Mouse (Mus musculus) CD4-positive, CD25-positive, alpha-beta regulatory T cell, adult 4 months (primary cell): ENCODE results near the gene Grcc10. TPM values are rescaled to one million over a fixed set of nuclear protein-coding genes. Genes with fewer than 3 reads are reported as not detected.

Experiments used
- ATAC-seq: one replicate; pipeline ENCODE4 v1.8.0; 2017
- polyA plus RNA-seq, 2 experiments: library from polyadenylated mRNA; unstranded; fragments of 100-300 nt; shearing (Covaris generic); gene quantifications; one replicate each; pipeline ENCODE4 v1.2.1; 2017

The Grcc10 gene
- polyA plus RNA-seq, 2 experiments from 2014 or later, result 509 to 554 TPM

DNA sequence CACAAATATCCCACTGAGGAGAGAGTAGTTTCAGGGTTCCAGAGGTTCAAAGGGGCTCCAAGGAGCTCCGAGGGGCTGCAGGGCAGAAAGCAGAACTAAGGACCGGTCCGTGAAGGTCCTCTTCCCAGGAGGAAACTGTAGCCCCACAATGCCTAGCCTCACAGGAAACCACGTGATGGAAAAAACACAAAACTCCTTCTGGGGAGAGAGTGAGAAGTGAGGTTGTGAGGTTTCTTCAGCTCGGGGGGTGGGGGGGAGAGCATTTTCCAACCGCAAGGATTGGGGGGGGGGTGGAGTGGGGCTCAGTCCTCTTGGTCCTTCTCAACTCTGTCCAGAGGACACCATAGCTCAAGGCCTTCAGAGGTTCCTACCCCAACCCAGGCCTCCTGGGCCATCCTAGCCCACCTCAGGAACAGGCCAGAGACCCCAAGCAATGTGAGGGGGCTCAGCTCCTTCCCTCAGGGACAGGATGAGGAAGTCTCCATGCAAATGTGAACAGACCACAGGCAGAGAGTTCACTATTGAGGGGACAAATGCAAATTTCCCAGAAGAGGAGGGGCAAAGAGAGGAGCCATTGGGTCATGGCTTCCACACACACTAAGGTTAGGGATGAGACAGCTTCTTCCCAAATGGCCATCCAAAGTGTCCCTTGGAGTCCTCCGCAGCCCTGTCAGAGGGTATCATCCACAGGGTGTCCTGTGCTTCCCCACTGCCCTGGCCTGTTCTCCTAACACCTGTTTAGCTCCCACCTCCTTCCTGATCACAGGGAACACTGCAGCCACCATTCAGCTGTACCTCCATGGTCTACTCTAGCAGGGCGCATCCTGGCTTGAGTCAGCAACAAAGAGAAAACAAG is 11.1 kb downstream of the Grcc10 start:
- peak; percentile 56 for ATAC-seq

DNA sequence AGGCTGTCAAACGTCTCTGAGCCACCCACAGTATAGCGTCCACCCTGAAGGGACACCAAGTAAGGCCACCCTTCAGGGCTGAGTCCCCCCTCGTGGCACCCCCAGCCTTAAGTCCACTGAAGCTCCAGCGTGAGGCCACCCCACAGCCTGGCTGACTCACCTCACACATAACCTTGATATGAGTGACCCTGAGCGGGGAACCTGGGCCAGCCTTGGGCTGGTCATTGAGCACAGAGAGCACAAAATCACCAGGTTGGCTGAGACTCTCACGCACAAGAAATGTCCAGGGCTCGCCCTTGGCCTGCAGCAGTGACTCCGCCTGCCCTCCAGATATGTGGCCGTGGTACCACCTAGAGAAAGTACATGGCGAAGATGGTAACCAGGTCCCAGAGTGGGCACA is 12.6 kb downstream of the Grcc10 start:
- ATAC-seq, result no peak

DNA sequence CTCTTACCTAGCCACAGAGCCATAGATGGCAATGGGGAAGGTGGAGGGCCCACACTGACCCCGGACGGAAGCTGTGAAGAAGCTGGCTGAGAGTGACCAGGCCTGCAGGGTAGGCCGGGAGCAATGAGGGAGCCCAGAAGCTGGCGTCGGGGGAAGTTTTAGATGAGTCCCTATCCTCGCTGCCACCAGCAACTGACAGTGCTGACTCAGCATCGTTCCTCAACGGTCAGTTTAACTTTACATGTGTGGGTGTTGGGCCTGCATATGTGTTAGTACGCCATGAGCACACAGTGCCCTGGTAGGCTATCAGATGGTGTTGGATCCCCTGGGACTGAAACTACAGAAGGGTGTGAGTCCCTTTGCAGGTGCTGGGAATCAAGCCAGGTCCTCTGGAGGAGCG is 16.7 kb downstream of the Grcc10 start:
- no peak for ATAC-seq

DNA sequence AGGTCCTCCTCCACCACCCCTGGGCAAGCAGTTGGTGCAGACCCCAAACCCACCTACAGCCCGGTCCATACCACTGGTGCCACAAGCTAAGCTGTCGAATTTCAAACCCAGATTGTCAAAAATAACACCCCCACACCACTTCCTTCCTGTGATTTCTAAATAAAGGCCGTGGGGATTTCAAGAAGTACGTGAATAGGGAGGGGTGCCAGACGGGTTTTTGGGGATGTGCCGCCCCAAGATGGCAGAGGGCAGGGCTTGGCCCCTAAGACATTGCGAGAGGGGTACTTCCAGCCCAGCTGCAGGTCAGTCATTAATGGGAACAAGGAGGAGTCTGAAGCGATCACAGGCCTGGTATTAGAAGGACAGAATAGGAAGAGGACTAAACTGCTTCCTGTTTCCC is 17.6 kb downstream of the Grcc10 start:
- ATAC-seq, result peak; percentile 81

DNA sequence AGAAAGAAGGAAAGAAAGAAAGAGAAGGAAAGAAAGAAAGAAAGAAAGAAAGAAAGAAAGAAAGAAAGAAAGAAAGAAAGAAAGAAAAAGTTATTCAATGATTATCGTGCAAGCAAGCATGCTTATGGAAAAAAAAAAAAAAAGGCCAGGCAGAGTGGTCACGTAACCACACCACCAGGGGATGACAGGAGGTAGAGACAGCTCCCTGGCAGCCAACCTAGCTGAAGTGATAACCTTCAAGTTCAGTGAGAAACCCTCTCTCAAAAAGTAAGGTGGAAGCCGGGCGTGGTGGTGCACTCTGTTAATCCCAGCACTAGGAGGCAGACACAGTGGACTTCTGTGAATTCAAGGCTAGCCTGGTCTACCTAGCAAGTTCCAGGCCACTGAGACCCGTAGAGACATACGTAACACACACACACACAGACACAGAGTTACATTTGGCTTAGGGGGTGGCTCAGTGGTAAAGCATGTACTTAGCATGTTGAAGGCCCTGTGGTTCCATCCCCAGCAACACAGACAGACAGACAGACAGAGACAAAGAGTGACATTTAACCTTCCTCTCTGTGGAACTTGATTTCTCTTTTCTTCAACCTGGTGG is 18.2 kb downstream of the Grcc10 start:
- ATAC-seq, result peak; percentile 34

DNA sequence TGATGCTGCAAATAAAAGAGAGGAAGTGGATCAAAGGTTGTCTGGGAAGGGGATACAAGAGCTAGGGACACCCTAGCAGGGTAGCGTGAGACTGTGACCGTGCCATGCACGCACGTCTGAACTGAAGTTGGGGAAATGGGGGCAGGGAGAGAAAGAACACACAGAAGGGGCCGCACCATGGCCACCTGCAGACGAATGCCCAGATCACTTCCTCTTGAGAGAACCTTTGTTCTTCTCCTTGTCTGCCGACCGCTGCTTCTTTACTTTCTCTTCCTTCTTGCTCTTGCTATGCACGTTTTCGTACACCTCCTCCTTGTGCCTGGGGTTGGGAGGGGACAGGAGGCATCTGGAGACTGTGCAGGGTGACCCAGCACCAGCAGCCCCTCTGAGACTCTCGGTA is 20.3 kb downstream of the Grcc10 start:
- peak; percentile 15 for ATAC-seq

DNA sequence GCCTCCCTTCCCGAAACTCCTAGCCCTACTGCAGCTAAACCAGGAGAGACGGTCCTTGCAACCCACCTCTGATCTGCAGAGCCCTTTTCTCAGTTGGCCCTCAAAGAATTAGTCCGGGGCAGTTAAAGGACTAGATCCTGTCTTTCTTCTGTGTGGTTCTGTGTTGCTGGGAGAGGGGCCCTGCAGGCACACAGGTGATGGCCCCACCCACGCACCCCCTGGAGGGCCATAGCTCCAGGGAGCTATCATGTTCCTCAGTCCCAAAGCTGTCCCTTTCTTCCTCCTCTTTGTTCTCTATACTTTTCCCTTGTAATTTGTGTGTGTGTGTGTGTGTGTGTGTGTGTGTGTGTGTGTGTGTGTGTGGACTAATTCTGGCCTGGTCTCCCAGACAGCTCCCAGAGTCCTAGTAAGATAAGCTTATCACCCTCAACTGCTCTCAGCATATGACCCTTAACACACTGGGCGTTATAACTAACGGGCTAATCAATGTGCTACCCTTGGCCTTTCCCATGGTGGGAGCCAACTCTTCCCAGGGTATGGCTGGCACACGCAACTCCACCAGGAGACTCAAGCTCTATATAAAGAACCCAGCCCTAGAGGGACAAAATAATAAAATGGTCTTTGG is 21.7 kb downstream of the Grcc10 start:
- no peak for ATAC-seq

DNA sequence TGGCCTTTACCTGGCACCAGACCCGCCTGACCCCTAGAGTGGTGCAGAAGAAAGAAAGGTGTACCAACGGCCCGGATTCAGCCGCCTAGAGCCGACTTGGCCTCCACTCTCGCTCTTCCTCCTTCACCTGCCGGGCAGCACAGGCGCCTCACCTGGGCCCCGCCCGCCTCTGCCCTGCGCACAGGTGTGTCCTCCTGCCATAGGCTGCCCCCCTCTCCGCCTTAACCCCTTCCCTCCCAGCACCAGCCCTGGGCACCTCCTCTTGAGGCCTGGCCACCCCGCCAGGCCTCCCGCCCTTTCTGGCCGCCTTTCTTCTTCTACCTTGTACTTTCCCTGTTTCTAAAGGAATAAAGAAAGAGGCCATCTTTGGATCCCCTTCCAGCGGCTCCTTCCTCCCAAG is 22.5 kb downstream of the Grcc10 start:
- ATAC-seq, result no peak

DNA sequence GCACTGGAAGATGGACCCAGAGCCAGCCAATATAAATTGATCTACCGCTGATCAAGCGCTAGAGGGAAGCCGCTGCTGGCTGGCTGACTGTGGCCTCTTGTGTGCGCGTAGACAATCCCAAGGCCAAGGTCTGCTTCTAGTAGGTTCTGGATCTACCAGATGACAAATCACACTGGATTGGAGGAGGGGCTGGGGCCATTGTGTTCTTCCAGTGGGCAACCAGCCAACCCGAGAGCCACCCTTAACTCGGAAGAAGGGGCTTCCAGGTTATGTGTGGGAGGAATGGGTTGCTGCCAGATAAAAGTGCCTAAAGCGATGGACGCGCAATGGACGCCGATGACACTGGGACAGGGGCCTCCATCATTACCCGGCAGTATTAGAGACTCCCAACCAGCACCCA is 23.2 kb downstream of the Grcc10 start:
- ATAC-seq, result no peak

DNA sequence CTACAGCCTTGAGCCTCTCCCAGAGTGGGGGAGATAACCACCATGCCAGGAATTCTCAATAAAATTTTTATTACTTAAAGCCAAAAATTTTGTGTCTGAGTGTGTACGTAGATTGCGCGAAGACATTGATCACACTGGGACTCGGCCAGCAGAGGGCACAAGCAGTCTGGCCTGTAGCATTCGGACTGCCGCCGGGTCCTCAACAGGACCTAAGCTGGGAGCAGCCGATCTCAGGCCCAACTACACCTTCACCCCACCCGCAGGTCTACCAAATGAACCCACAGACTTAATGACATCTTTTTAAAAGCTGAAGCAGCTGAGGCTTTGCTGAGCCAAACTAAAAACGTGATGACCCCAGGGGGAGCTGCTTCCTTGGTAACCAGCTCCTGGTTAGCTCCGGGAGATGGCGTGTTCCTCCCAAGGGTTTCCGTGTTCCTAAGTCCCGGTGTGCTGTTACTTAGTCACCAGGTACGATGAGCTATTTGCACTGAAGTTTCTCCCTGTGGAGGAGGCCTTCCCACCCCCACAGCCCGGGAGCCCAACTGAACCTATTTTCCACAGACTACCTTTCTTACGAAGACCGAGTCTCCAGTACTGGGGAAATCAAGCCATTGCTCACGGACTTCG is 24.2 kb downstream of the Grcc10 start:
- no peak for ATAC-seq

DNA sequence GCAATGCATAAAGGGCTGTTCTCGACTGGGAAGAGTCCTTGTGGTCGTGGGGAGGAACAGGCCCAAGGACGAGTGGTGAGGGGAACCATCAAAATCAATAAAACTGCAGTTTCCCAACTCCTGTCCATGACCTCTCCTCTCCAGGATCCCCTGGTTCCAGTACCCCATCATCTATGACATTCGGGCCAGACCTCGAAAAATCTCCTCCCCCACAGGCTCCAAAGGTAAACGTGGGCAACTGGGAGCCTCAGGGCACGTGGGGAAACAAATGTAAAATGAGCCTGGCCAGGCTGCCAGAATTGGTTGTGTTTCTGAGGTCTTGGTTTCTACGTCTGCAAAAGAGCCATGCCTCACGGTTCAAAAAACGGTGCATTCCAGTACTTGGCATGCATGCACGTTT is 28.3 kb downstream of the Grcc10 start:
- ATAC-seq, result no peak

DNA sequence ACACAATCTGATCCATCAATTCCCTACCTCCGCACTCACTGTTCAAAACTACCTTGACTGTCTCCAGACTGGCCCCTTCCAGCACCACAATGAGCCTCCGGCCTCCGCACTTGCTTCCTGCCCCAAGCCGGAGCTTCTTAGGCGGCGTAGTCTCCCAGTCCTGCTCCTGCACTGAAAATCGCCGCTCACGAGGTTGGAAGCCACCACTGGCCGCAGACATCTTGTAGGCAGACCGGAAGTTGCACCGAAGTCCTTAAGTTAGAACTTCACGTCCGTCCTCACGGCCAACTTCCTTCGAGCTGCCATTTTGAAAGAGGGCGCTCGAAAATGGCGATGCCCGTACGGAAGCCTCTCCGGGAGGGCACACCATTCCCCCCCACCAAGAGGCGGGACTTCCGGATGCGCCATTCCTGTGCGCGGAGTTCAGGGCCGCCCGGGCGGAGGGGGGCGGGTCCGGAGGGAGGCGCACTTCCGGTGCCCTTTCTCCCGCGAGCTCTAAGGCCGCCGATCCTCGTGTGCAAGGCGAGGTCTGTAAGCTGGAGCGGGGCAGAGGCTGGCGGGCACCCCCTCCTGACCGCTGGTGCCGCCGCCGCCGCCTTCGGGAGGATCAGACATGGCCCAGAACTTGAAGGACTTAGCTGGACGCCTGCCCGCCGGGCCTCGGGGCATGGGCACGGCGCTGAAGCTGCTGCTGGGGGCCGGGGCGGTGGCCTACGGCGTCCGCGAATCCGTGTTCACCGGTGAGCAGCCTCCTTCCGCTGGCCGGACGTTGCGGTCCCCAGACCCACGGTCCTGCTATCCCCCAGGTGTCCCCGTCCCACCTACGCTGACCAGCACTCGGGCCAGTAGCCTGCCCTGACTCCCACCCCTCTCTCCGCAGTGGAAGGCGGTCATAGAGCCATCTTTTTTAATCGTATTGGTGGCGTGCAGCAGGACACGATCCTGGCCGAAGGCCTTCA is 29.1 kb downstream of the Grcc10 start, which contains the start of the genes Emg1 and Phb2:
Emg1 (minus strand) TSS at position 355 of the 959 bp plus-strand sequence.
Phb2 (plus strand) TSS at position 513 of the 959 bp plus-strand sequence.
- peak; percentile 97 for ATAC-seq

DNA sequence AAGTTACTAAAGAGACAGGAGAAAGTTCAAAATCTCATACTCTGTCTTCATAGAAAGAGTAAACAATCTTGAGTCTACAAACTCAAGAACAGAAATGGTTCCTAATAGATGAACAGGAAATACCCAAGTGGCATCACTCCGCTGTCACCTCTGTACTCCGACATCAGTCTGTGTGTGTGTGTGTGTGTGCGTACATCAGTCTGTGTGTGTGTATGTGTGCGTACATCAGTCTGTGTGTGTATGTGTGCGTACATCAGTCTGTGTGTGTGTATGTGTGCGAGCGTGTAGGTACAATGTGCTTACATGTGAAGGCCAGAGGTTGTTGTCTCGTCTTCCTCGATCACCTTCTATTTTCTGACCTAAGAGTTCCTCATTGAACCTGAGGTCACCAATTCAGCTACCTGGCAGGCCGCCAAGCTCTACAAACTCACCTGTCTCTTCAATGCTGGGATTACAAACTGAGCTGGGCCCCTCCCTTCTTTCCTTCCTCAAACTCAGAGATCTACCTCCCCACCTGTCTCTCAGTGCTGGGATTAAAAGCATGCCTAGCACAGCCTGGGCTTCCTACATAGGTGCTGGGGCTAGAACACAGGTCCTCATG is 32.8 kb downstream of the Grcc10 start:
- ATAC-seq, result no peak

DNA sequence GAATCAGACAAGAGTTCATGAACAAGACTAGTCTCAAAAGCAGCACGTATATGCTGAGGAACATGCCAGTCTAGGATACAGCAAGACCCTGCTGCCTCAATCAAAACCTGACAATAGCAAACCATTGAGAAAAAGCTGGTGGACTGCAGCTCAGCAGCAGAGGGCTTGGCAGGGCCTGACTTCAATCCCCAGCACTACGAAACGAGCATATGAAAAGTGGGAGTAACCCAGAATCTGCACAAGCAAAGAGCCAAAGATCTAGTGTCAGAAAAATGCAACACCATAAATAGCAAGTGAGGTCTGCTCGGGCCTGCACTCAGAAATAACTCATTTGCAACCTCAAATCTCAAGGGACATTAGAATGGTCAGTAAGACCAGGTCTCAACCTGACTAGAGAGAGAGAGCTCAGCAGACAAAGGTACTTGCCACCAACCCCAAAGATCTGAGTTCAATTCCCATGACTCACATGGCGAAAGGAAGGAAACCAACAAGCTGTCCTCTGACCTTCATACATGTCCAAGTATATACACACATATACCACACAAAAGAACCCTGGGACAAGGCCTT is 35.0 kb downstream of the Grcc10 start:
- ATAC-seq, result no peak

DNA sequence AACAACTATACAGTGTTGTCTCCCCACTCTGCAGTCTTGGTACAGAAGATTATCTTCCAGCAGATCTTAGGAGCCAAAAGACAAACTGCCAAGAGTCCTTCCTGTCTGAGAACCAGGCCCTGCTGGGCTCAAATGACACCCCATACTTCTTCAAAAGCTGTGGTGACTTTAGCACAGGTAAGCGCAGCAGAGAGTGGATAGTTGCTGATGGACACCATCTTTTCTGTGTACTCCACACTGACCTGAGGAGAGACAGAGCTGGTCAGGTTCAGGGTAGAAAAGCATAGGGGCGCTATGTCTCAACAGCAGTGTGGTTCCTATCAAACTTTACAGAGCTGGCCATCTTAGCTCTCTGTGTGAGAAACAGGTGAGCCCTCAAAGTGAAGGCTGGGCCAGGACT is 36.8 kb downstream of the Grcc10 start:
- ATAC-seq, result no peak

DNA sequence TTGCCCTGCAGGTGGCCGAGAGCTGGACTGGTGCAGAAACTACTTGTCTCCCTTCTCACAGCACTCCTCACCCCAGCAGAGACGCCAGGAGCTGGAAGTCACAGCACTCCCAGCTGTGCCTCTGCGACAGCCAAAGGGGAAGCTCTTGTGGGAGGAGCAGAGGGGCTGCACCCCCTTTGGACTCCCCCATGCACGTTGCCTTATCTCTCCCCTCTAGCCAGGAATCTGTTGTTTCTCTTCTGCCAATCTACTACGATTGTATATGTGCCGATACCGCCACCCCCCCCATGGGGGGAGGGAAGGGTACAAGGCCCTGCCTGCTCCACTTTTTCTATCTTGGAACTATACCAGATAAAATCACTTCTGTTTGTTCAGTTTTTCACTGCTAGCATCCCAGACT is 37.4 kb downstream of the Grcc10 start:
- no peak for ATAC-seq

DNA sequence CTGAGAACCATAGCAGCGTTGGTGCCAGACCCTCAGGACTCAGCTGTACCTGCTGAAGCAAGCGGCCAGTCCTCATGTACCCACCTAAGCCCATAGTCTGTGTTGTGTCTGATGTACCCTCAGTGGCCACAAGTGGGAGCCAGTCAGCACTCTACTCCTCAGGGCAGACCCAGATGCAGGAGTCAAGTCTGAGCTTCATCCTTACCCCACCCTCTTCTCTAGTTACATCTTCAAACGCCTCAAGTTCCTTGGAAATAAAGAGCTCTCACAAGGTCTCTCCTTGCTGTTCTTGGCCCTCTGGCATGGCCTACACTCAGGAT is 38.4 kb downstream of the Grcc10 start:
- ATAC-seq, result peak; percentile 96

DNA sequence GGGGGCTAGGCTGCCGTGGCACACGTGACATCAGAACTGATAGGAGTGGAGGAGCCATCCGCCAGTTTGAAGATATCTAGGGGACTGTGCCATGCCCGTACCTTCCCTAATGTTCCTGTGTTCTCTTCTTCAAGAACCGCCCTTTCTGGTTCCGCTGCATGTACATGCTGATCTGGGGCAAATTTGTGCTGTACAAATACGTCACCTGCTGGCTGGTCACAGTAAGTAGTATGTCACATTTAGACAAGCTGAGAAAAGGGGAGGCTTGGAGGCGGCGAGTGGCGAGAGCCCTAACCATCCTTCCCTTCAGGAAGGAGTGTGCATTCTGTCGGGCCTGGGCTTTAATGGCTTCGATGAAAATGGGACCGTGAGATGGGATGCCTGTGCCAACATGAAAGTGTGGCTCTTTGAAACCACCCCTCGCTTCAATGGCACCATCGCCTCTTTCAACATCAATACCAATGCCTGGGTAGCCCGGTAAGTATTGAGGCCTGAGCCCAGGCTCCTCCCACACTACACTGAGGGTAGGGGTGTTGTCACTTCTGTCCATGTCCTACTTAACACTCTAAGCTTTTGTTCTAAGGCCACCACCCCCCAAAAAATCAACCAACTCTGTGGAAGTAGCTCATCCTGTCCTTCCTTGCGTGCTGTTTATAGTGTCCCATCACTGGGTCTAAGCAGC is 38.9 kb downstream of the Grcc10 start:
- no peak for ATAC-seq

DNA sequence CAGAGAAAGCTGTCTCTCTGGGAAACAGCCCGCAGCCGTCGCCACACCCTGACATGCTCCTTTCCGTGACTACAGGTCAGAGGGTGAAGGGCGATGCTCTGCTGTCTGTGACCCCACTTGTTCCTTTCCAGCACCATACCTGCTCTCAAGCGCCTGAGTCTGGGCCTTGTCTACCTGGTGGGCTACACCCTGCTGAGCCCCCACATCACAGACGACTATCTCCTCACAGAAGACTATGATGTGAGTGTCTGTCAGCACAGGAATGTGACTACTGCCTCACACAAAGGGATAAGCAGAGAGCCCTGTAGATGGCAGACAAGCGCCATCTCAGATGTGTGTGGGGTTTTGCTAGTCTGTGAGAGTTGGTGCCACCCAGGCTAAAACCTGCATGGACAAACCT is 39.8 kb downstream of the Grcc10 start:
- no peak for ATAC-seq

DNA sequence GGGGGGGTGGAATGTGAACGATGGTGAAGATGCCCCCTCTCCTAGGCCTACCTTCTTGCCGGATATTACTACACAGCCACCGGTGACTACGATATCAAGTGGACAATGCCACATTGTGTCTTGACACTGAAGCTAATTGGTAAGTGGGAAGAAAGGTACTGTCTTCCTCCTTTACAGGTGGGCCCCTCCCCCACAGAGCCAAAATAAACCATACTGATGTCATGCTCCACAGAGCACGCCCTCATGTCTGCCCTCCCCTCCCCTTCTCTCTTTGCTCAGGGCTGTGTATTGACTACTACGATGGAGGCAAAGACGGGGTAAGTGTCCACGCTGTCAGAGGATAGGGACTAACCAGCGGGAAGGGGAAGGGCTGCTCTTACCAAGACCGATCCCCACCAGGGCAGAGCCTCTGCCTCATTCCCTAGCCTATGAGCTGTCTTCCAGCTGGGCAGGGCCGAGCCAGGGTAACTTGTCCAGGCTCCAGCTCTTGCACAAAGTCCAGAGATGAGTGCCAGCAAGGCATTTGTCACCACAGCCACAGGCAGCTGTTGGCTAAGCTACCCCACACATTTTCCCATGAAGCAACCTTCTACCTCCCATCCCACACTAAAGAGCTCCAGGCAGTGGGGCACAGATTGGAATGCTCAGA is 41.1 kb downstream of the Grcc10 start:
- no peak for ATAC-seq
